Comparison of ENCODE assay signal across 8 mouse cellular contexts in the genomic region with DNA sequence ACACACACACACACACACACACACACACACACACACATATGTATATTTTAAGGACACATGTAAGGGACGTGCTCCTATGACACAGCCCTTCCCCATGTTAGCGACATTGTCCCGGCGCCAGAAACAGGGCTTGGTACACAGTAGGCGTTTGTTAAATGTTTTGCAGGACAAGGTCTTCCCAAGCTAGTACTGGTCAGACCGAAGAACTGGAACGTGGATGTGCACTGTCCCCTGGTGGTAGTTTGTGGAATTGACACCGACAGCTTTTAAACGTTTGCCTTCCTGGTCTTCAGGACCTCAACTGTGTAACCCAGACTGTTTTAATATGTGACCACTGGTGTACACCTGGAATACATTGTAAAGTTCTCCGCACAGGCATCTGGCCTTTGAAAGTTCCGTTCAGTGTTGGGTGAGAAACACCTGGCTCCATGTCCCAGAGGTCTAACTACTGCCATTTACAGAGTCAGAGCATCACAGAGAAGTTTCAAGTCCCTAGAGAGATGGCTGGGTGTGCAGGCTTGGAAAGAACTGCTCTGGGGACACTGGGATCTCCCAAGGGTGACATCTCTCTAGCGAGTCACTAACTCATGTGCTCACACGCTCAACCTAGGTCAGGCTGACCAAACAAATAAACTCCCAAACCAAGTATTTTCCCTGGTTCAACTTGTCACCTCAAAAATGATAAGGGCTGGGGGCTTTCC. TPM values are rescaled to one million over a fixed set of nuclear protein-coding genes. Genes with fewer than 3 reads are reported as not detected.
DNase-seq lines count a peak whose midpoint lies in the region; ATAC-seq and TF ChIP-seq lines count a peak whose summit lies in the region.

No protein-coding gene starts in this region.

- no peaks in the 10 kb centered on the region for H3K9me3 ChIP-seq in forebrain, embryonic 14.5 days (replicated peaks; ENCODE audit: control insufficient read depth, low read length)
- H3K9me3 ChIP-seq in lung, embryonic 14.5 days (ENCODE audit: low read depth, low read length) = no peaks in the 10 kb centered on the region

- H3K4me3 ChIP-seq in forebrain, embryonic 14.5 days (ENCODE audit: low read depth, low read length) = no peak overlapping the region
- no peak overlapping the region for H3K4me3 ChIP-seq in lung, embryonic 14.5 days (ENCODE audit: low read depth, low read length)
- H3K4me3 ChIP-seq in olfactory bulb, adult 2 months (ENCODE audit: insufficient read depth, low read depth, low read length) = peak overlapping the region; percentile 69

- peak; percentile 86 for DNase-seq in ES-CJ7 (ENCODE audit: low read depth, low spot score)
- peak; percentile 88 for DNase-seq in forebrain, embryonic 14.5 days (ENCODE audit: low spot score)
- peak; percentile 84 to 87 for DNase-seq in heart, postnatal 36 days
- peak; percentile 84 to 96 for DNase-seq in layer of hippocampus, adult 18-20 months (ENCODE audit: low spot score in 2 of 2)
- peak; percentile 94 for DNase-seq in lung, embryonic 14.5 days
- DNase-seq in thymus, adult 18-20 months = peak; percentile 26 to 56

- intact Hi-C loops in heart, postnatal 36 days (cut with DNase I) = loop anchor here (1.0 kb wide), 2 partner anchors 230 to 256 kb away; a partner anchor contains a TSS

- ATAC-seq in cerebellum, adult (ENCODE audit: insufficient number of reproducible peaks, low FRiP score, low TSS enrichment) = peak; percentile 45; the same call in 1 of the 2 replicates
- peak; percentile 29 for ATAC-seq in forebrain, embryonic 14.5 days
- peak; percentile 36; the same call in 1 of the 2 replicates for ATAC-seq in lung, embryonic 14.5 days (ENCODE audit: insufficient read depth)

- H3K27me3 ChIP-seq in forebrain, embryonic 14.5 days (replicated peaks; ENCODE audit: control insufficient read depth, insufficient read depth, low read length) = no peaks in the 10 kb centered on the region
- H3K27me3 ChIP-seq in lung, embryonic 14.5 days (ENCODE audit: insufficient read depth, low read length) = no peaks in the 10 kb centered on the region

- no peak overlapping the region for H3K9ac ChIP-seq in forebrain, embryonic 14.5 days (ENCODE audit: low read length)
- H3K9ac ChIP-seq in lung, embryonic 14.5 days = no peak overlapping the region

- WGBS in forebrain, embryonic 14.5 days = 10% methylated on average over 13 of the region's 13 CpGs
- WGBS in lung, embryonic 14.5 days = 9% methylated on average over 13 of the region's 13 CpGs
- WGBS in olfactory bulb, adult 2 months = 8% methylated on average over 13 of the region's 13 CpGs

- peaks cover 32% of the 10 kb centered on the region for H3K4me1 ChIP-seq in forebrain, embryonic 14.5 days (ENCODE audit: control insufficient read depth, insufficient read depth, low read length)
- peaks cover 18% of the 10 kb centered on the region for H3K4me1 ChIP-seq in lung, embryonic 14.5 days (ENCODE audit: insufficient read depth)
- H3K4me1 ChIP-seq in olfactory bulb, adult 2 months (ENCODE audit: control insufficient read depth, insufficient read depth, low read length) = peaks cover 14% of the 10 kb centered on the region

- H3K27ac ChIP-seq in forebrain, embryonic 14.5 days (ENCODE audit: low read depth, low read length) = no peak overlapping the region
- H3K27ac ChIP-seq in lung, embryonic 14.5 days (ENCODE audit: low read depth) = no peak overlapping the region
- peak overlapping the region; percentile 84 for H3K27ac ChIP-seq in olfactory bulb, adult 2 months (ENCODE audit: insufficient read depth, low read depth, low read length)

- H3K36me3 ChIP-seq in forebrain, embryonic 14.5 days (ENCODE audit: control insufficient read depth, insufficient read depth, low read length) = no peaks in the 10 kb centered on the region
- H3K36me3 ChIP-seq in lung, embryonic 14.5 days (ENCODE audit: insufficient read depth) = no peaks in the 10 kb centered on the region

- TF ChIP-seq CTCF in lung, embryonic 14.5 days (IDR thresholded peaks at IDR 0.05; ENCODE audit: low read depth) = peak; percentile 100
- peak; percentile 41; the same call in 1 of the 2 replicates for TF ChIP-seq CTCF in olfactory bulb, adult 2 months (IDR thresholded peaks at IDR 0.05; ENCODE audit: insufficient read depth, low read depth, low read length)

- no peak for TF ChIP-seq POLR2A in olfactory bulb, adult 2 months (IDR thresholded peaks at IDR 0.05; ENCODE audit: insufficient read depth, low read depth, low read length)

- peak overlapping the region; percentile 86; the same call in 1 of the 2 replicates for H3K4me2 ChIP-seq in forebrain, embryonic 14.5 days (ENCODE audit: low read length)
- peak overlapping the region; percentile 91 for H3K4me2 ChIP-seq in lung, embryonic 14.5 days

RNA-seq across cellular contexts. Expression of a gene that starts 1.3 kb away (rescaled TPM):
- 12.6 and 14.3 TPM in 2 replicates for polyA plus RNA-seq in forebrain, embryonic 14.5 days (2014; fragmentation: Nextera tagmentation; extraction: Ambion mirVana)
- total RNA-seq in heart, postnatal 36 days (2021) = 10 to 100 TPM; 14.7 to 15.6 TPM
- 100 to 1,000 TPM; 139 to 155 TPM for total RNA-seq in layer of hippocampus, adult 18-20 months (2021)
- polyA plus RNA-seq in lung, embryonic 14.5 days (2014; fragmentation: Nextera tagmentation; extraction: Ambion mirVana) = 7.6 and 10.9 TPM in 2 replicates
- not detected in 2 replicates for polyA plus RNA-seq in olfactory bulb, adult 2 months (2012; ENCODE audit: insufficient read depth, insufficient read length, low replicate concordance, missing spikeins)

Comparison
In these comparisons a context has a peak if more than half of its experiments do, and no peak if none do; other contexts are left out.
1. DNase-seq: peak in every context shown above with its lines; median percentile 94 in lung, embryonic 14.5 days; 90 in layer of hippocampus, adult 18-20 months; 88 in forebrain, embryonic 14.5 days; 86 in ES-CJ7; 86 in heart, postnatal 36 days; 41 in thymus, adult 18-20 months.